Comparison of ENCODE assay signal across 19 mouse cellular contexts in genomic region chr2:75719331-75719869, GRCm38 (mm10).
"Had no signal": no experiment of that assay in that cellular context is flagged by ENCODE, and none has a peak within 500 bp of the region (broad histone marks: within the 10 kb centered on the region; RNA-seq: fewer than 3 reads in every experiment).

No protein-coding gene starts in this region.

- H3K9me3 ChIP-seq: liver, embryonic 15.5 days; midbrain, embryonic 12.5 days; neural tube, embryonic 13.5 days; neural tube, embryonic 15.5 days had no signal

- H3K36me3 ChIP-seq: liver, embryonic 15.5 days; midbrain, embryonic 12.5 days; neural tube, embryonic 13.5 days; neural tube, embryonic 15.5 days had no signal

- ATAC-seq: midbrain, embryonic 16.5 days had no signal

- DNase-seq: lung, adult 18-20 months; lung, embryonic 14.5 days; lung, postnatal 10 days; lung, postnatal 4 days; midbrain, embryonic 14.5 days; retina, postnatal 1 day; right cerebral cortex, adult 18-20 months; right cerebral cortex, postnatal 25 days; right cerebral cortex, postnatal 4 days; spleen, adult 18-20 months; thymus, adult 18-20 months; thymus, postnatal 14 days; thymus, postnatal 36 days had no signal

- H3K27me3 ChIP-seq: liver, embryonic 15.5 days; midbrain, embryonic 12.5 days; neural tube, embryonic 13.5 days; neural tube, embryonic 15.5 days had no signal

- H3K4me1 ChIP-seq: midbrain, embryonic 12.5 days; neural tube, embryonic 13.5 days had no signal

- H3K27ac ChIP-seq: liver, embryonic 15.5 days; midbrain, embryonic 12.5 days; neural tube, embryonic 13.5 days; neural tube, embryonic 15.5 days had no signal

- H3K4me3 ChIP-seq: liver, embryonic 15.5 days; midbrain, embryonic 12.5 days; myocyte; neural tube, embryonic 13.5 days; neural tube, embryonic 15.5 days had no signal

- H3K4me2 ChIP-seq: liver, embryonic 15.5 days; lung, embryonic 14.5 days; midbrain, embryonic 12.5 days; neural tube, embryonic 13.5 days; neural tube, embryonic 15.5 days had no signal

- H3K9ac ChIP-seq: liver, embryonic 15.5 days; lung, embryonic 14.5 days; midbrain, embryonic 12.5 days; neural tube, embryonic 13.5 days; neural tube, embryonic 15.5 days had no signal
